Mouse (Mus musculus) urinary bladder, postnatal 10 days (tissue): ENCODE results near the gene Psg16.
A peak's percentile ranks its signal among the peaks of the same experiment; 100 is the strongest.
"Not testable (repeated sequence)": the region's sequence is repeated elsewhere in the genome, so short reads cannot be mapped to it uniquely, and the experiment has no call there.

Source experiments
- DNase-seq: peaks from one replicate; pipeline ENCODE4 v3.0.0; 2022; ENCODE audit warnings: low spot score

The Psg16 gene

GRCm38 (mm10) chr7:17056081-17056581 is 17.7 kb upstream of the Psg16 start:
- peak; percentile 49 for DNase-seq

DNA sequence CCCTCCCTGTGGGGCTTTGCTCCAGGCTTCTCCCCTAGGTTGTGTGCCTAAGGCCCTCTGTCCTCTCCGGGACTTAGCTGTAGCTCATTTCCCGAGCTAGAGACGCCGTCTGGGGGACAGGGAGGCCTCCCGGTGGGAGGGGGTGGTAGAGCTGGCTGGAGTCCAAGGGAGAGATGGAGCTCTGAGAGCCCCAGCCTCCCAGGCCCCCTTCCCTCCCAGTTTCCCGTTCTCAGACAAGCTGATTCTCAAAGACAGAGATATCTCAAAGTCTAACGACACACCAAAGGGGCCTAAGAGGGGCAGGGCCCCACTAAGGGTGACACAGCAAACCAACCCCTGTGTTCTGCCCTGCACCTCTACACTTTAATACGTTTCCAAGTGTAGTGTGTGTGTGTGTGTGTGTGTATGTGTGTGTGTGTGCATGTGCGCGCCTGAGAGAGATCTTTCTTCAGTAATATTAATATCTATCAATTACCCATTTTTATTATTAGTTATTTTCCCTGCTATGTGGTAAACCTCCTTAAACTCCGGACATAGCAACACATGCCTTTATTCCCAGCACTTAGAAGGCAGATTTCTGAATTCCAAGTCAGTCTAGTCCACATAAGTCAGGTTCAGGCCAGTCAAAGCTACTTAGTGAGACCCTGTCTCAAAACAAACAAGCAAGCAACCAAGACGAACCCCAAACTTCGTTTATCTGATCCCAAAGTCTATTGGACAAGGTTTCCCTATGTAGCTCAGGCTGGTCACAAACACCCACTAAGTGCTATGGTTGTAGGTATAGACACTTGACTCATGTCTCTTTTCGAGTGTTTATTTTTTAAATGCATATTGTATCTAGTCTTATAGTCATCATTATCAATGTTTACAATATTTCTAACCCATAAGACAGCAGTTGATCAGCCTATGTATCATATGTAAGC is 17.0 kb upstream of the Psg16 start:
- DNase-seq, result no peak

- DNase-seq, result peak; percentile 34
These were observed 15.7 kb upstream of the Psg16 start for GRCm38 (mm10) chr7:17058071-17058689.

DNA sequence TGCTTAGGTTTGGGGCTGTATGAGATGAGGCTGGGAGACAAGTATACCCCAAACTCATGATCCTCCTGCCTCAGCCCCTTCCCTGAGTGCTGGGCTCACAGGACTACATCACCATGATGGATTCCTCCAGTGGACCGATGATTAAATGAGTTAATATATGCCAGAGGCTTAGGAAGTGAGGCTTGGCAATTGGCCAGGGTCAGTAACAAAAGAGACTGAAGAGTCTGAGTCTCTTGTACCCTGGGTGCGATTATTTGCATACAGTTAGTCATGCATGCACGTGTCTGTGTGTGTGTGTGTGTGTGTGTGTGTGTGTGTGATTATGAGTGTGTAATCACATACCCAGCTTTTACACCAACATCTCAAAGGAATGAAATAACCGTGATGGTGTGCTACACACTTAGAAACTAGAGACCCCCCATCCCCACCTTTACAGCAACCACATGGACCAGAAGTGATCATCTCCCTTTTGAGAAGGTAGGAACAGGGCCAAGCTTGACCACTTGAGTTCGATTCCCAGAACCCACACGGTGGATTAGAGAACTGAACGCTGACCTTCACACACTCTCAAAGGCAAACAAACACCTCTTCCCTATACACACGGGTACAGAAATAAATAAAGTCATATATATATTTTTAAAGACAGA is 14.9 kb upstream of the Psg16 start:
- no peak for DNase-seq

GRCm38 (mm10) chr7:17059463-17059844 is 14.4 kb upstream of the Psg16 start:
- no peak for DNase-seq

DNA sequence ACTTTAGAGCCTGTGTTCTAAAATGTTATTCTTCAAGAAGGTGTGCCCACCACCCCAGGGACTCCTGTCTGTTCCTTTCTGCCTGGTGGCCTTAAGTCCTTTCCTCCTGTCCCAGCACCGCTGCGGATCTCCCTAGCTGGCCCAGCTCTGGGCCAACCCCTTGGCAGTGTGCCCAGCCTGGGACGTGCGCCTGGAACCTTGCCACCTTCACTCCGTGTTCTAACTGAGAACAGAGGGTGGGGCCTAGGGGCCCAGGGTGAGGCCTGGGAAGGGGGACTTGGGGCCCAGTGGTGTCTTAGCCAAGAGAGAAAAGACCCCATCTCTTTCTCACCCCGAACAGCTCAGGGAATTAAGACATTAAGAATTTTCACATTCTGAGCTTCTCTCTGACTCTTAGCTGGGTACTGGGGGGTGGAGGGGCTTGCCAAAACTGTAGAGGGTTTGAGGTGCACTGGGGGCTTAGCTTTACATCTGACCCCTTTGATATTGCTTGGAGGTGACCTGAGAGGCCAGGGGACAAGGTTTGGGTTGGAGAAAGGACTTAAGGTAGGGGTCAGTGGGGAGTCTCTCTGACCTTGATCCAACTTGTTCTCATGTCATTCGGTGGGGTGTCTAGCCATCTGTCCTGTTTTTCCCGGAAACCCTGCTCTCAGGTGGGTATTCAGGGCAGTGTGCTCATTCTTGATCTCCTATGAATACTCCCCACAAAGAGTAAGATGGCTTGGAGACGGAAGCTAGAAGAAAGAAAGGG is 13.6 kb upstream of the Psg16 start:
- DNase-seq, result peak; percentile 94

DNA sequence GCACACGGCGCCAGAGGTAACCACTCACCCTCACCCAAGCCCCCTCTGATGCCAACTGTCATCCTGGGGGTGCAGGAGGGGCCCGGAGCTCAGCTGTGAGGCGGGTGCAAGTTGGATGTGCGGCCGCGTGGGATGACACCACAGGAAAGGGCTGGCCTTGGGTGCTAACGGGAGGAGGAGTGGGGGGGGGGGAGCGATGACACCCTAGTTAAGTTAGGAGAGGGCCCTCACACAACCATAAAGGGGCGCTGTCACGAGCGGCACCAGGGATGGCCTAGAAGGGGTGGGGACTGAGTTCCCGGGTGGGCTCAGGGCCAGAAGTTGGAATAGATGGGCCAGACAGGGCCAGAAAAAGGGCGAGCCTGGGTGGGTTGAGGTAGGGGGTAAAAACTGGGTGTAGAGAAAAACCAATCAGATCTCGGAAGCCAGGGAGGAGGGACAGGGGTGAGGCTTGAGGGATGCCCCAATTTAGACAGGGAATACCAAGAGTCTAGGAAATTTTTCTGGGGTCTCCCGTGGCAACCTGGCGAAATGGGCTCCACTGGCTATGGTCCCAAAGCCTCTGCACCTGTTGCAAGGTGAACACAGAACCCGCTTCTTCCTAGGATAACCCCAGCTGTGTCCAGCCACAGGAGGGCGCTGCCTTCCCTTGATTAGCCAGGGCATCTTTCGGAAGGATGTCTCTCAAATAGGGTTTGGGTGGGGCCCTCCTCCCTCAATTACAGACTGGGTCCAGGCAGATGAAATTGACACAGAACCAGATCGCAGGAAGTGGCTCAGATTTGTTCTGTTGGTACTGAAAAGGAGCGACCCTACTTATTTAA is 12.8 kb upstream of the Psg16 start:
- no peak for DNase-seq

- DNase-seq, result no peak
These were observed 11.5 kb upstream of the Psg16 start, which contains the start of gene Hif3a for GRCm38 (mm10) chr7:17062389-17062788. TSS of gene Hif3a (minus strand) at chr7:17062427.

GRCm38 (mm10) chr7:17062845-17063244 is 11.0 kb upstream of the Psg16 start:
- DNase-seq, result no peak

GRCm38 (mm10) chr7:17065620-17066019 is 8.2 kb upstream of the Psg16 start:
- DNase-seq, result no peak

DNA sequence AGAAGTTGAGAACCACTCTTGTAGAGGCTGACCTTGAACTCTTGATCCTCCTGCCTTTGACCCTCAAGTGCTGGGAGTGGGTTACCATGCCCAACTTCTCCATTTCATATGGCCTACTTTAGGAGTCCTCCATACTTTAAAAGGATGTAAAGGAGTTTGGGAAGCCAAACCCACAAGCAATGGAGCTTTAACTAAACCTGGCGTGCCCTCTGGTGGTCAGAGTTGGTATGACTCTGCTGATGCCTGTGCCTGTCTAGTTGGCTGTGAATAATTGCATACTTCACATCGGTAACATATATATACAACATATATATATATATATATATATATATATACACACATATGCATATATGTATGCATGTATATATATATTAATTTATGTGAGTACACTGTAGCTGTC is 7.4 kb upstream of the Psg16 start:
- peak; percentile 65 for DNase-seq

DNA sequence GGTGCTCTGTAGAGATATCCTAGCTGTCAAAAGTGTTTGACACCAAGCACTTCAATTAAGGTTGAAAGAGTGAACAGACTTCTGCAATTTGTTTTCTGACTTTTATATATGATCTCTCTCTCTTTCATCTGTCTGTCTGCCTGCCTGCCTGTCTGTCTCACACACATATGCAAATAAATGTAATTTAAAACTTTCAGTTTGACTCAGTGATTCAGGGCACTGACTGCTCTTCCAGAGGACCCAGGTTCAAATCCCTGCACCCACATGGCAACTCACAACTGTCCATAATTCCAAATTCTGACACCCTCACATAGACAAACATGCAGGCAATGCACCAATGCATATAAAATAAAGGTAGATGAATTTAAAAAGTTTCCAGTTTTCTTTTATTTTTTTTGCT is 6.8 kb upstream of the Psg16 start:
- no peak for DNase-seq

DNA sequence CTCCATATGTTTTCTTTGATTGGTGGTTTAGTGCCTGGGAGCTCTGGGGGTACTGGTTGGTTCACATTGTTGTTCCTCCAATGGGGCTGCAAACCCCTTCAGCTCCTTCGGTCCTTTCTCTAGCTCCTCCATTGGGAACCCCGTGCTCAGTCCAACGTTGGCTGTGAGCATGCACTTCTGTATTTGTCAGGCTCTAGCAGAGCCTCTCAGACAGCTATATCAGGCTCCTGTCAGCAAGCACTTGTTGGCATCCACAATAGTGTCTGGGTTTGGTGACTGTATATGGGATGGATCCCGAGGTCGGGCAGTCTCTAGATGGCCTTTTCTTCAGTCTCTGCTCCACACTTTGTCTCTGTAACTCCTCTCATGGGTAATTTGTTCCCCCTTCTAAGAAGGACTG is 6.2 kb upstream of the Psg16 start:
- not testable (repeated sequence) for DNase-seq

DNA sequence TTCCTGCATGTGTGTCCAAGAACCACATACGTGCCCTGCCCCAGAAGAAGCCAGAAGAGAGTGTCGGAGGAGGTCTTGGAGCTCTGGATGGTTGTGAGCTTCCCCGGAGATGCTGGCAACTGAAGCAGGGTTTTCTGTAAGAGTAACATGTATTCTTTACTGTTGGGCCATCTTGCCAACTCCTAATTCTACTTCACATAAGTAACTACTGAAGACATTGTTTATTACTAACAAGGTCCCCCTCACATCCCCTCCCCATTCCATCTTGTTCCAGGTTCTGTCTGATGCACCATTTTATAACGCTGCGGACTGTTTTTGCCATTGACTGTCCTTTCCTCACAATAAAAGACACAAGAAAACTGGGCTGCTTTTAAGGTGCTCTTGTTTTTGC is 332 bp upstream of the Psg16 start:
- no peak for DNase-seq

DNA sequence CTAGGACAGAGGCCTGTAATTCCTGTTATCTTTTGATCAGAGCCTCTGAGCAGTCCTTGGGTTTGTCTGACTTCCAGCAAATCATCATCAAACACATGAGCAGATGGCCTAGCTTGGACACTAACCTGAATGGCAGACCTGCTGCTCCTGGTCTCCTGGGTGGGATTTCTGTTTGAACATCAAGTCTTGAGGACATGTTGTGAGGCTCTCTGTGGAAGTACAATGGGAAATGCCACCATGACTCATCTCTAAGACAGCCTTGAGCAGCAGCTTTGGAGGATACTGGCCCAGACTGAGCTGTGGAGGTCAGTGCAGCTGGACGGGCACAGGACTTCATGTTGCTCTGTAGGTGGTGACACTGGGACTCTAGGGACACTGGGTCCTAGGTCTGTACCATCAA is 2.7 kb downstream of the Psg16 start:
- DNase-seq, result no peak

DNA sequence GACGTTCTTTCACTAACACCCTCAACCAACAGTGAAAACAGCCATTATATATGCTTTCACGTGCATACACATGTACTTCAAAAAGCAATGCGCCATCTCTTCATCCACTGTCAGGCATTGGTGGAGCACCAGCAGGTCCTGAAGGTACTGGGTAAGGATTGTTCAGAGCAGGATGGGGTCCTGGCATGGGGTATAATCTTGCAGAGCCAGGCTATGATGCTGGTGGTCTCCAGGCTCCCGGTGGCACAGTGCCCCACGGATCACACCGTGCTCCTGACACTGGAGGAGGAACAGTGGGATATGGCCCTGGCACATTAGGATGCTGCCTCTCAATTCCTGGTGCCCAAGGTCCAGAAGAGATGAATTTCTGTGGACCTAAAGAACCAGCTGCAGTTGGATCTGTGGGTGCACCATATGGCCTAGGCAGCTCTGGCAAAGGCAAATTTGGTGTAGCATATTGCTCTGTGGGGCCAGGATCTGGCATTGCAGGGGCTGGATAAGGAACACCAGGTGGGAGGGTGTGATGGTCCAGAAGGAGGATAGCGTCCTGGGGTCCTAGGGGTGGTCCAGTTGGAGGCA is 4.3 kb downstream of the Psg16 start:
- DNase-seq, result no peak

GRCm38 (mm10) chr7:17082766-17083165 is 8.9 kb downstream of the Psg16 start:
- DNase-seq, result no peak

DNA sequence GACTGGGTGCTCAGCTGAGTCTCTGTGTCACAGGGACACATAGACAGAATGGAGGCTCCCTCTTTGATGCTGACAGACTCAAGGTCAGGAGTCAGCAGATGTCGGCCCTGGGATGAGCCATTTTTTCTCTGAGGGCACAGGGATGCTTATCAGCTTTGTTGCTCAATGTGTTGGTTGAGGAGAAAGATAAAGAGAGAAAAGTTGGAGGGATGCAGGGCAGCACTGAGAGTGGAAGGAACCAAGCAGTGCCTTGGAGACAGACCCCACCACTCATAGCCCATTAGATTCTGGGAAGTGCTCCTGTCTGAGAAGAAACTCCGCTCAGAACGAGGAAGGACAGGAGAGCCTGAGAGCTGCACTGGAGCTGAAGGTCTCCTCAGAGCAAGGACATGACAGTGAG is 13.9 kb downstream of the Psg16 start:
- DNase-seq, result no peak

- DNase-seq, result no peak
These were observed 16.3 kb downstream of the Psg16 start for GRCm38 (mm10) chr7:17090058-17090585.

DNA sequence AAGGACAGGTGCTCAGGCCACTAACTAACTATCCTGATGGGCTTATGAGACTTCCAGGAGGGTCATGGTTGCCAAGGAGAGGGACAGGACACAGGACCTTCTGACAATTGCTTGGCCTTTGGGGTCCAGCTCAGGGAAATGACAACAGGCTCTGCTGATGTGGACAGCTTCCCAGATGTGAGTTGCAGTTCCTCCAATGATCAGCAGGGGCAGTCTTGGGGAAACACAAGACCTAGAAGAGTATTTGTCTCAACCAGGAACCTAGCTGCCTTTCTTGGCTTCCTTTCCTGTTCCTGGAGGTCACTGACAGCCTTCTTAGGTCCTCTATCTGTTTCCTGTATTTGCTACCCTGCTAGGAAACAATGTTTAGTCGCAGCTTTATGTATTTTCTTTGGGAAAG is 17.4 kb downstream of the Psg16 start:
- no peak for DNase-seq

GRCm38 (mm10) chr7:17101631-17102030 is 27.8 kb downstream of the Psg16 start:
- DNase-seq, result not testable (repeated sequence)
